Mouse (Mus musculus): ENCODE data around the gene Kcnq4. TPM values are rescaled to one million over a fixed set of nuclear protein-coding genes. Genes with fewer than 3 reads are reported as not detected.

The Kcnq4 gene
- polyA plus RNA-seq, 2 experiments from 2014 or later: not detected

GRCm38 (mm10) chr4:120669585-120669984, 78.8 kb downstream of the Kcnq4 start:
- no peak for ATAC-seq

- ATAC-seq: no peak
These were observed 79.9 kb downstream of the Kcnq4 start for GRCm38 (mm10) chr4:120668551-120668950.

- no peak for ATAC-seq
These were observed 80.9 kb downstream of the Kcnq4 start for GRCm38 (mm10) chr4:120667555-120667954.

GRCm38 (mm10) chr4:120667045-120667501, 81.3 kb downstream of the Kcnq4 start:
- peak; percentile 50 for ATAC-seq

- ATAC-seq: peak; percentile 95
These were observed 81.9 kb downstream of the Kcnq4 start, which contains the start of gene Cited4 for GRCm38 (mm10) chr4:120666358-120667024. Gene Cited4, plus strand, starts transcription at chr4:120666572.

GRCm38 (mm10) chr4:120665782-120666181, 82.6 kb downstream of the Kcnq4 start:
- no peak for ATAC-seq

GRCm38 (mm10) chr4:120665144-120665700, 83.2 kb downstream of the Kcnq4 start:
- ATAC-seq: no peak

GRCm38 (mm10) chr4:120664601-120665000, 83.8 kb downstream of the Kcnq4 start:
- no peak for ATAC-seq

- no peak for ATAC-seq
These were observed 87.9 kb downstream of the Kcnq4 start for GRCm38 (mm10) chr4:120660485-120660884.

GRCm38 (mm10) chr4:120655898-120656297, 92.5 kb downstream of the Kcnq4 start:
- ATAC-seq: no peak

- ATAC-seq: no peak
These were observed 98.2 kb downstream of the Kcnq4 start for GRCm38 (mm10) chr4:120650208-120650592.

GRCm38 (mm10) chr4:120649369-120650207, 98.8 kb downstream of the Kcnq4 start:
- ATAC-seq: no peak

Other genes starting within 250 kb of the Kcnq4 start
- not detected for gene Slfnl1, start 216.4 kb downstream of the Kcnq4 start, polyA plus RNA-seq (2017; shearing (Covaris generic))
- gene Ctps, start 178.3 kb downstream of the Kcnq4 start, polyA plus RNA-seq (2017; shearing (Covaris generic)): 10 to 100 TPM; 14.7 to 19.5 TPM
- under 1 TPM in 1 of 2 experiments, not detected in 1; 0.83 TPM for gene Gm8439, start 159.9 kb downstream of the Kcnq4 start, polyA plus RNA-seq (2017; shearing (Covaris generic))
- gene Cited4, start 82.0 kb downstream of the Kcnq4 start, polyA plus RNA-seq (2017; shearing (Covaris generic)): not detected
- 10 to 100 TPM; 64.7 to 67.5 TPM for gene Nfyc, start 83.0 kb upstream of the Kcnq4 start, polyA plus RNA-seq (2017; shearing (Covaris generic))
- gene Rims3, start 106.2 kb upstream of the Kcnq4 start, polyA plus RNA-seq (2017; shearing (Covaris generic)): 1 to 10 TPM in 1 of 2 experiments, under 1 TPM in 1; 0.63 to 1.2 TPM
- gene Exo5, start 176.4 kb upstream of the Kcnq4 start, polyA plus RNA-seq (2017; shearing (Covaris generic)): 10 to 100 TPM; 32.5 to 33.4 TPM
- gene Zfp69, start 203.1 kb upstream of the Kcnq4 start, polyA plus RNA-seq (2017; shearing (Covaris generic)): 1 to 10 TPM; 1.1 to 1.2 TPM